Mouse (Mus musculus): ENCODE data around the gene C2cd5.
A peak's percentile ranks its signal among the peaks of the same experiment; 100 is the strongest.

C2cd5 gene

DNA sequence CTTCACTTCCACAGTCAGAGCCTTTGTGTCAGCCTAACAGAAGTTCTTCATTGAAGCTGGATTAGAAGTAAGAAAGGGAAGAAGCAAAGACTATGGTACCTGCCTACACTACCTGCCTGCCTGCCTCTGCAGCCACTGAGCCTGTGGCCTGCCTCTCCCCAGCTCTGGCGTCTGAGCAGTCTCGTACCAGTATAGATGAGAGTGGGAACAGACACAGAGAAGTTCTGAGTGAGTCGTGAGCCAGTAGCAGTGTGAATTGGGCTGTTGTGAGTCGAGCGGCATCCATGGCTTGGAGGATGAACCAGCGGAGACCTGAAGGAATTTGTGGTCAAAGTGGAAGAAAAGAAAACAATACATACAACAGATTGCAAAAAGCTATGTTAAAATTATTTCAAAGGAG, 26.5 kb downstream of the C2cd5 start:
- DNase-seq (ENCODE audit: low read depth, low spot score) = no peak

DNA sequence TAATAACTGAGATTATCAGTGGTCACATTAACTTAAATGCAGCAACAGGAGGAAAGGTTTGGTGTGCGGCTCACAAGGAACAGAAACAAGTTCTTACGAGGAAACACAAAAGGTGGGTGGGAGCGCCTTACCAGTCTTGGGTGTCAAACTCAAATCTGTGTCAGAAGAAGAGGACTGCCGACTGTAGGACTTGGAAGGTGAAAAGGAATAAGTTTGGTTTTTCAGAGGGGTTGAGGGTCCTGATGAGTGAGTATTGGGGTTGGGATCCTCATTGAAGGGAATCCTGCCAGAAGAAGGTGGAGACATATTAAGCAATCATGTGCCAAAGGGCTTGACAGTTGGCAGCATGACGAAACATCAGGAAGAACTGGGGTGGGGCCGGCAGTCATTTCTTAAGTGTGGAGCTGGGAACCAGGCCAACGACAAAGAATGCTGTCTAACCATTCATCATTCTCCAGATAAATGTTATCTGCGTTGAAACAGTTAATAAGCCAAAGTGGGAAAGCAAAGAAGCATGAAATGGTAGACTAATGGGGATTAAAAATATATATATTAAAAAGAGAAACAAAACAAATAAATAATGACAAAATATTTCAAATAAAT, 27.4 kb downstream of the C2cd5 start:
- DNase-seq (ENCODE audit: low read depth, low spot score) = no peak

DNA sequence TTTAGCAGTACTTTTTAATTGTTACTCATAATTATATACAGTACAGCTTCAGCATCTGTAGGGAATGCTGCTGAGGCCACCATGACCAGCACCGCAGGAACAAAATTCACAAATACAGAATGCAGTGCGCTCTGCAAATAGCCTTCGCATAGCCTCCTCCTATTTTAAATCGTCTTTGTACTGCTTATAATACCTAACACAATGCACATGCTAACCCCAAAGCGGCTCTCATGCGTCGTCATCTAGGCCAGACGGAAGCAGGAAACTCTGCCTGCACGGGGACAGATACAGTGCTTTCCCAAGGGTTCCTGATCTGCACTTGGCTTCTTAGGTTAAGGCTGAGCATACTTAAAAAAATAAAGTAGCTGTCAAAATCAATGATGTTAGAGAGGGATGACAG, 29.2 kb downstream of the C2cd5 start:
- DNase-seq (ENCODE audit: low read depth, low spot score) = no peak

DNA sequence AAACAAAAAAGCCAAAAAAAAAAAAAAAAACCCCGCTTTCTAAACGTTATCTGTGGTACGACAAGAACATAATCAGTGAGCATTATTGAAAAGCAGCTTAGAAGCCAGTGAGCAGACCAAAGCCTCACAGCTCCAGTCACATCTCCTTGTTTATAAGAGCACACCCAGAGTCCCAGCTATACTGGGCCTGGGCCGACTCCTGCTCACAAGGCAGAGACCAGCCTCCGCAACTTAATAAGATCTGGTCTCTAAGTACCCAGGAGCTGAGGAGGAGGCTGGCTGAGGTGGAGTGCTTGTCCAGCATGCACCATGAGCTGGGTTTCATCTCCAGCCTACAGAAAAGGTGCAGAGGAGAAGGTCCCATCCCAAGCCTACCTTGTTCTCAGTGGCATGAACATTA, 29.9 kb downstream of the C2cd5 start:
- no peak for DNase-seq (ENCODE audit: low read depth, low spot score)

DNA sequence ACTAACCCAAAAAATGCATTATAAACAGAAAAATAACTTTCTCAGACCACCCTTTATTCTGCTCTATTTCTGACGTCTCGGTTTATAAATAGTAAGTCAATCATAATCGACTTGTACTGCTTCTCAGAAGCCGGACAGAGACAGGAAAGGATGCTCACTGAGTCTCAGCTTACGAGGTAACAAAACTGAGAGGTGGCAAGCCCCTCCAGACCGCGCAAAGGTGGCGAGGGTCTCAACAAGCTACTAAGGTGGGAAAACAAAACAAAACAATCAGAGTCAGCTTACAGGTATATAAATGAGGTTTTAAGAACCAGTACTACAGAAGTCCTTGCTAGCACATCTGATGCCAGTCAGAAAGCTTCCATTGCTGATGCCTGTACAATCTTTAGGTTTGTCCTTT, 30.3 kb downstream of the C2cd5 start:
- DNase-seq (ENCODE audit: low read depth, low spot score) = no peak

DNA sequence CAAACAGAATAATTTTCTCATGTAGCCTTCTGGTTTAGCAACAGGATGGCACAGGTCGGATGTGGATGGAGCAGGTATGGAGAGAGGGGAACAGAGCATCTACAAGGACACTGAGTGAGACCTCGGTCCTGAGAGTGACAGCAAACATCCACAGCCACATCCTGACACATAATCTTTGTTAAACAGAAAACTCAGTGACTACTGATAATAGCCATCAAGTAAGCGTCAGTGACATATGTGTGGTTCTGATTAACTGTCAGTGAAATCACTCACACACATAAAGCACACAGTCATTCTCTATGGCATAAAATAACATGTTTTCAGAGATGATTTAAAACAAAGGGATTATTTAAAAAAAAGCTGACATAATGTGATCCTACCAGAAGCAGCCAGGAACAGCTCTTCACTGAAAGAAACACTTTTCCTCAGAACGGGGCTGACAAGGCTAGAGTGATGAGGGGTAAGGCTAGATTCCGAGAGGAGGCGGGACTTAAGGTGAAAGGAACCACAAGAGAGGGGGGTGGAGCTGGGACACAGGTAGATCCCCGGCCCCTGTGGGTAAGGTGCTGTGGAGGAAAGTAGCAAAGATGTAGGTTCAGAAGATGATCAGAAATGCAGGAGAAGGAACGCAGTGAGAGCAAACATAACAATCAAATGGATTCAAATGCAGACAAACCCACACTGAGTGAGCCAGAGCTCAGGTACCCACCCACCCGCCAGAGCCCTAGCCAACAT, 31.6 kb downstream of the C2cd5 start:
- no peak for DNase-seq (ENCODE audit: low read depth, low spot score)

DNA sequence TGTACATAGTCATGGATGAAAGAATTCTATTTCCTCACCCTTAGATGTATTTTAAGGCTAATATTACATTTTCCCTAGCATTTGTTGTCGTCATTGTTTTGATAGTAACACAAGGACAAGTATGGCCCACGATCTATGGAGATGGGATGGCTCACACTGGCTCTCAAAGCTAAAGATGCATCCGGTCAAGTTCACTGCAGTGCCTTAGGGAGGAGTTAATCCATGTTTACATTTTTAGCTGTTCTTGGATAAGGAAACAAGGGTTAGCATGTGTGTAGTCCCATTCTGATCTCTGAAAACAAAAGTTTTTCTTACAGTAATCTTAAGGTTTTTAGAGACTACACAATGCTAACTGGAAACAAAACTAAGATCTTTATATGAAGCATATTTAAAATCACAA, 32.3 kb downstream of the C2cd5 start:
- no peak for DNase-seq (ENCODE audit: low read depth, low spot score)

DNA sequence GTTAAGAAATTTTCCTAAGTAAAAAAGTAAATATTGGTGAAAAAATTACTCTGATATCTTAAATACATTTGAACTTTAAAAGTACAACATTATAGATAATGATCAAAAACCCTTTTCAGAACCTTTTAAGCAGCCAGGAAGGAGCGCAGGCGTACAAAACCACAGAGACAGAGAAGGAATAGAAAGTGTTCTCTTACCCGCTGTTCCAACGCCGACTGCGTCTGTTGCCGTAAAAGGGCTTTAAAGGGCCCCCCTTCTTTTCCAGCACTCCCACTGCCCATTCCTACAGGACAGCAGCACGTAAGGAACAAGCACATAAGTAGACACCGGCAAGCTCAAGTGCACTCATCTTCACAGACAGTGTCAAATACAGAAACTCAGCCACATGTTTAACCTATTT, 33.1 kb downstream of the C2cd5 start:
- no peak for DNase-seq (ENCODE audit: low read depth, low spot score)

DNA sequence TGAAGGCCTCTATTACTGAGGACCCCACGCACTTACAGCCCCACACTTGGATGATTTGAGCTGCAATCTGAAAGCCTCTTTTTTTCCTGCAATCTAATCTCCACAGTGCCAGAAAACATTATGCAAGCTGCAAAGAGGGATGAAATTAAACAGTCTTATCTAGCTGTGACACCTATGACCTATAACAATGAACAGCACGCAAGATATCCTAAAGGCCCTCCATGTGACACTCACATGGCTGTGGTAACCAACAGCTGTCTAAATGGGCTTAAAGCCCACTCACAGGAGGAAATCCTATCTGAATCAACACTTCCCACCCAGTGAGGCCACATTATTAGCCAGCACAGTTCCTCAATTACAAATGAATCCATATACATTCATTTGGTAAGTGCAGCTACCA, 35.9 kb downstream of the C2cd5 start:
- DNase-seq (ENCODE audit: low read depth, low spot score) = no peak

DNA sequence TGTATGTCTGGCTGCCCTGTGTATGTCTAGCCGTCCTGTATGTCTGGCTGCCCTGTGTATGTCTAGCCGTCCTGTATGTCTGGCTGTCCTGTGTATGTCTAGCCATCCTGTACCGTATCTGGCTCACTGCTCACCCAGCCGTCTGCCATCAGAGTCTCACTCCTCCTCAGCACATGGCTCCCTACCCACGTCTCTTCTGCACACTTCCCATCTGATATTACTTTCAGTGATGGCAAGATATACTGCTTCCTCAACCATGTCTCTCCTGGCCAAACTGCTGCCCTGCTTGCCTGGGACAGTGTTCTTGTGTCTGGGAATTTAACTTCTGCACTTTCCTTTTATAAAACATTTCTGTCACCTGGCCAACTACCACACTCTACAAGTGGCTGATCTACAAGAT, 42.3 kb downstream of the C2cd5 start:
- peak; percentile 34 for DNase-seq (ENCODE audit: low read depth, low spot score)

DNA sequence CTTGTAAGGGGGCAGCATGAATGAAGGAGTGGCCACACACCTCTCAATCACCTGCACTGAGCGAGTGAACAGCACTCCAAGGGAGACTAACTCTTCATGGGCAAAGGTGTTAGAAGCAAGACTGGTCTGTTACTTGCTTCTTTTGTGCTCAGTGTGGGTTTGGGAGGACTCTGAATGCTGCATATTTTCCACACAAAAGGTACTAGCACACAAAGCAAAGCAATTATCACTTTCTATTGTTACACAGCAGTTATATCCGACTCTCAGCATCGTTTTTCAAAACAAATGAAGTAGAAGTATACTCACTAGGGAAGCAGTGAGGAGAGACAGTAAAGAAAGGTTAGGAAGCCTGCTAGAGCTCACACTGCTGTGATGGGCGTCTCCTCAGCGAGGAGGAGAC, 48.4 kb downstream of the C2cd5 start:
- DNase-seq (ENCODE audit: low read depth, low spot score) = no peak

DNA sequence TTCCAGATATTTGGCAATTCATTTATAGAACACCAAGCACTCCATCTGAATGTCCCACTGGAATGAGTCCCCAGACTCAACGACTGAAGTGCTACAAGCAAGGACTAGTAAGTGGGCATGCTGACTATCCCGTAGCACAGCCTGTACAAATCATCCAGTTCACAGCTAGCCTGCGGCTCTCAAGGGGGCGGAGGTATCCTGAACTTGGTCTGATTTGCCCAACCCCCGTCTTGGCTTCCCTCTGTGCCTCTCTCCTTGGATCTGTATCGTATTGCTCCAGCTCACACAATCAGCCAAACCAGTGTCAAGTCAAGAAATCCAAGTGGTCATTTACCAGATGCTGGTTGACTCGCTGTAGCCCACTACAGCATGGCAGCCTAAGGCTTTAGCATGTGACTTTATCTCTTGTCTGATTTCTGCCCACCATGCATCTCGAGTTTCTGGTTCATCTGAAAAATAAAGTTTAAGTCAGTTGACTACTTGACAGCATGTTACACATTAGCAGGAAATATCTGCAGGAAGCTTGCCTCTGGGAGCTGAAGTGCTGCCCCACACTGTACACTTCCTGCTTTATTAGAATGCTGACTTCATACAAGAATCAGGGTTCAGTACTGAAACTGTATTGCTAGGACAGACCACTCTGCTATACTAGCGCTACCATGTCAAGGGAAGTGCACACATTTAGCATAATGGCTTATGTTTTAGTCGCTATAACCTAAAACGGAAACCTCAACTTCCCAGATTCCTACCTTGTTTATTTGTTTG, 50.0 kb downstream of the C2cd5 start:
- DNase-seq (ENCODE audit: low read depth, low spot score) = no peak

DNA sequence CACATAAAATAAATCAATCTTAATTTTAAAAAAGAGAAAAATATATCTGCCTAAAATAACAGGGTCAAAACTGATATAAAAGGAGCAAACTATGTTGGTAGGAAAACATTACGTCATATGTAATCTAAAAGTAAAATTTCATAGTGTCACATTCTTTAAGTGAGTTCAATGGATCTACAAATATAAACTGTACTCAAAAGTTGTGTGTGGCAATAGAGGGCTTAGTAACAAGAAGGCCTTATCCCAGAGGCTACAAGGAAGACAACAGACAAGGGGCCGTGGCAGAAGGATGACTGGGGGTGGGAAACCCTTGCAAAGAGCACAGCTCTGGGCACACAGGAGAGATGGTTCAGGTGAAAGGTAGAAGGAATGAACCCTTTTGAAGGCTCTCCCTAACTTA, 50.8 kb downstream of the C2cd5 start:
- DNase-seq (ENCODE audit: low read depth, low spot score) = no peak

DNA sequence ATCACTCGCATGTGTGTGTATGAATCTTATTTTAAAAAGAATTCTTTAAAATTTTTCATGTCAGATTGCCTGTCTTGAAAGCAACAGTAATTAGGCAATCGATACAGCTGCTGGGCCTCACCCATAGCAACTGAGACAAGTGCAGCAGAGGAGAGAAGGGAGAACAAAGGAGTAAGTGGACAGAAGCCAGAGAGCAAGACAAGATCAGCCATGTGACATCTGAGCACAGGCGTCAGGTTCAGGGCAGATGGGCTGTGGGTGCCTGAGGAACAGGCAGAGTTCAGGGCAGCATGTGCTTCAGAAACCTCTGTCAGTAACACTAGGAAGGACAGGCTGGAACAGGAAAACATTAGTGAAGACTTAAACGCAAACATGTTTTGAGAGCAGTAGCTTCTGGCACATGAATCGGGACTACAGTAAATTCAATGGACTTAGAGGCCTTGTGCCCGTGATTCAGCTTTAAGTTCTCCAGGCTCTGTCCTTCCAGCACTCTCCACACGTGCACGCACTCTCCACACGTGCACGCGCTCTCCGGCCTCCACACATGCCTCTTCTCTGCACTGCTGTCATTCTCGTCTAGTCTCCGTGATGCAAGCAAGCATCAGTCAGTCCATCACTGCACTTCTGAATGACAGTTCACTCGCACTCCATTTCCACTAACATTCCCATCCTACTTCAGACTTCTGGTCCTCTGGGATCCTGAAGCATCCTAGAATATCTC, 52.2 kb downstream of the C2cd5 start:
- no peak for DNase-seq (ENCODE audit: low read depth, low spot score)

DNA sequence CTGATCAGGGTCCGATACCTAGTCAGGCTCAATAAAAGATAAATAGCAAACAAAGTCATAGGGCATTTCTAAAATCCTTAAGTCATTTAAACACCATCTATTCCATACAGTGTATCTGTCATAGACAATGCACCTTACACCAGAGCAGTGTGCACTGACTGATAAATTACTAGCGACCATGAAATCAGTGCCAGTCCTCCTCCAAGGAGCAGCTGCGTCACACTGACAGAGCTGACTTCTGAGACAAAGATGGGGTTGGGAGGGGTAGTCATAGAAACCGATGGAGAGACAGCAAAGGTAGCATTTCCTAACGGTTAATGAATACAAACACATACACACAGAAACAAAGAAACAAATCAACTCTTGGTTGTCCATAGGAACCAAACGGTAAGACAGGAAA, 58.4 kb downstream of the C2cd5 start:
- no peak for DNase-seq (ENCODE audit: low read depth, low spot score)

DNA sequence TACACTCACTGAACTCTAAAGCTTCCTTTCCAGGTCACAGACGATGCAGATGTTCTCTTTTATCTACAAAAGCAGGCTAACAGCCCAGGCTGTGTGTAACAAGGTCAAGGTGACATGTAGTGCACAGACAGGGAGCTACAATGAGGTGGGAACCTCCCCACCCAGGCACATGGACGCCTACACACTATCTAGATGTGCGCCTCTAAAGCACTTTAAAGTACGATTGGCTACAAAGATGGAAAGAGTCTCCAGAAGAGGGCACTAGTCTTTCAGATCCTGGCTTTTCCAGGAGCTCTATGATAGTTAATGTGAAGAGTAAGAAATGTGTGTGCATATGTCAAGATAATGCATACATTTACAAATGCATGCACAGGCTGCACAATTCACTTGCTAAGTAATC, 64.7 kb downstream of the C2cd5 start:
- peak; percentile 44 for DNase-seq (ENCODE audit: low read depth, low spot score)

DNA sequence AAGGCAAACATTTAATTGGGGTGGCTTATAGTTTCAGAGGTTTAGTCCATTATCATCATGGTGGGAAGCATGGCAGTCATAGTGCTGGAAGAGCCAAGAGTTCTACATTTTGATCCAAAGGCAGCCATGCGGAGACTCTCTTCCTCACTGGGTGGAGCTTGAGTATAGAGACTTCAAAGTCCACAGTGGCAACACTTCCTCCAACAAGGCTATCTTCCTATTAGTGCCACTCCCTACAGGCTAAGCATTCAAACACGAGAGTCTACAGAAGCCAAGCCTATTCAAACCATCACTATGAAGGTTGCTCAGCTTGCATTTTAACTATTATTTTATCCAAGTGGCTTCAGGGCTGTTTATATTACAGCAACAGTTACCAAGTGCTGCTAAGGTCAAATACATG, 65.4 kb downstream of the C2cd5 start:
- DNase-seq (ENCODE audit: low read depth, low spot score) = no peak

DNA sequence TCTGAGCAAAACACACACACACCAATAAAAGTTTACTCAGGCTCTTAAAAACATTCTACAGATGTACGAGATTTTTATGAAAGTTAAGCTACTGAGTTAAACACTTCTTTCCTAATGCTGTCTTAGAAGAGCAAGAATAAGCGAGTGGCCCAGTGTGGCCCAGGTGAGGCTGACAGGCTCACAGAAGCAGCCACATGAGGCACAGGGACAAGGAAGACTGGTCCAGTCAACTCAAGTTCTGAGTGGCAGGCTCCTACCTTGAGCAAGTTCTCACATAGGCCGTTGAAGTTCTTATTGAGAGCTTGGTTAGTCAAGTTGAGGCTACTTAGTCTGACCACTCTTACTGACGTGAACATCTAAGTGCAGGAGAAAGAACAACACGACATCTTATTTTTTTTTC, 69.4 kb downstream of the C2cd5 start:
- DNase-seq (ENCODE audit: low read depth, low spot score) = no peak

DNA sequence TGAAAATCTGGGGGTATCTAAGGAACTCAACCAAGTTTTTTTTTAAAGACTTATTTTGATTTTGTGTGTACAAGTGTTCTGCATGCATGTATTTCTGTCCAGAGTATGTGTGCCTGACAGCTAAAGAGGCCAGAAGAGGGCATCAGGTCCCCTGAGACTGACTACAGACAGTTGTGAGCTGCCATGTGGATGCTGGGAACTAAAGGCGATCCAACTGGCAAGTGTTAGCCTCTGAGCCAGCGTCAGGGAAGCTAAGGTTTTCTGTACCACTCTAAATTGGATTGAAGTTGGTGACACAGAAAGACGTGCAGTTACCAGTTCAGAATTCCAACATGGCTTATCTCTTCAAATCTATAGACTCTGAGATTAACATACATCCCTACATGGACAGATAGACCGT, 72.0 kb downstream of the C2cd5 start:
- no peak for DNase-seq (ENCODE audit: low read depth, low spot score)

DNA sequence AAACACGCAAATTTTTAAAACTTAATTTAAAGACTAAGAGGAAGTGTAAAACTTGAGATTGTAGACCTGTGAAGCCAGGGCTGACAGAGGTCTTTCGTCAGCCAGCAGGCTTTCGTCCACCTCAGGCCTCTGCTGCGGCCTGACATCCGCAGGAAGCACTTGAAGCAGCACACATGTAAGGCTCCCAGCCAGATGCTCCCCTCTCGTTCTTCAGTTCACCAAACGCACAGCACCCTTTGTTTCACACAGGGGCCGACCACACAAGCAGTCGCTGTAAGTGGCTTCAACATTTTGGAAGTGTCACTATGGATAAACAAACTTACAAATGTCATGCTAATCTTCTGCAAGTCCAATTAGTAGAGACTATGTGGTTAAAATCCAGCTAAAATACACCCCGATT, 72.5 kb downstream of the C2cd5 start:
- no peak for DNase-seq (ENCODE audit: low read depth, low spot score)

DNA sequence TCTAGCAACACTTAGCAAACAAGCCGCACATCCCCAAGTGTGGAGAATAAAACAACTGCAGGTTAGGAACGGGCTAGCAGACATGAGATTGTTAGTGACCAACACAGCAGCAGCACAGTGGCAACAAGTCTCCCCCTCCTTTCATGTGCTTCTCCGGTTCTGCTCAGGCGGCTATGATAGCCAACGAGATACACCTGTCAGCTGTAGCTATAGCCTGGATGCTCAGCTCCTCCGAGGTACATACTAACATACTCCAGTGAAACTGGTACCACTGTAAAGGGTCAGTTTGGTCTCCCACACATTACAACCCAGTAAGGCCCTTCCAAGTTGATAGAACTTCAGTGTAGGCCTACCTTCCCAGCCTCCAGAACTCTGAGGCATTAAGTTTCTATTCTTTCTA, 76.2 kb downstream of the C2cd5 start:
- no peak for DNase-seq (ENCODE audit: low read depth, low spot score)

DNA sequence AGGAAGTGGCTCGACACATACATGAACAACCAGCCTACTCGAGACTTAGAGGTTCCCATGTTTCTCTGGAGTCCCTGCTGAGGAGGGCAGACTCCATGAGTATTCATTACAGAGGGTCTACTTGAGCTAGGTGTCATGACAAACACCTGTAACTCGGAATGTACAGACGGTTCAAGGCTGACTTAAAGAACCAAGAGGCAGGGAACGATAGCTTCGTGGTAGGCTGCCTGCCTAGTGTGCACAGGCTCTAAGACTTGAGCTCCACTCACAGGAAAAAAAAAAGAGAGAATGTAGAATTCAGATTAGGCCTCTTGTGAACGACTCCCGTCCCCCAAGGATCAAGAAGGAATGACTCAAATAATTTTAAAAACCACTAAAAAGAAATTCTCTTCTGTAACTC, 78.2 kb downstream of the C2cd5 start:
- DNase-seq (ENCODE audit: low read depth, low spot score) = no peak

Measured in telencephalon, adult 2 months (tissue).